Mouse (Mus musculus) kidney, postnatal 0 days (tissue): Measurements from ENCODE around the gene Serpina3j. TPM values are rescaled to one million over a fixed set of nuclear protein-coding genes. Genes with fewer than 3 reads are reported as not detected.
"Not testable (repeated sequence)": the region's sequence is repeated elsewhere in the genome, so short reads cannot be mapped to it uniquely, and the experiment has no call there.

Source experiments
- ATAC-seq: fragments of 200-750 bp; cut with Nextera tagmentation; replicated peaks from 2 replicates; pipeline ENCODE4 v1.8.0; 2017; ENCODE audit warnings: low read depth, moderate number of reproducible peaks, moderate TSS enrichment, moderate library complexity; ENCODE audit not compliant: low FRiP score
- DNase-seq: peaks from one replicate; pipeline ENCODE4 v3.0.0-alpha.2; 2016; ENCODE audit warnings: low spot score
- H3K27ac ChIP-seq: fragments of 300-500 bp; sonication (generic); 2 replicates; pipeline ENCODE4 v1.5.1; 2014; ENCODE audit warnings: mild to moderate bottlenecking
- H3K27me3 ChIP-seq: fragments of 300-500 bp; sonication (generic); 2 replicates; pipeline ENCODE4 v1.6.1; 2014; ENCODE audit warnings: low read length, mixed read lengths; ENCODE audit not compliant: insufficient read depth
- H3K36me3 ChIP-seq: fragments of 300-500 bp; sonication (generic); 2 replicates; pipeline ENCODE4 v1.6.1; 2014; ENCODE audit warnings: low read length, mixed read lengths; ENCODE audit not compliant: insufficient read depth
- H3K4me1 ChIP-seq: fragments of 300-500 bp; sonication (generic); replicated peaks from 2 replicates; pipeline ENCODE4 v1.6.1; 2014; ENCODE audit warnings: antibody characterized with exemption, low read length, mixed read lengths; ENCODE audit not compliant: insufficient read depth
- H3K4me2 ChIP-seq: fragments of 300-500 bp; sonication (generic); 2 replicates; pipeline ENCODE4 v1.6.1; 2014; ENCODE audit warnings: mild to moderate bottlenecking, low read length, moderate library complexity, mixed read lengths
- H3K4me3 ChIP-seq: fragments of 300-500 bp; sonication (generic); replicated peaks from 2 replicates; pipeline ENCODE4 v1.5.1; 2014; ENCODE audit warnings: low read depth, low read length
- H3K9ac ChIP-seq: fragments of 300-500 bp; sonication (generic); 2 replicates; pipeline ENCODE4 v1.6.1; 2014; ENCODE audit warnings: low read depth, low read length
- H3K9me3 ChIP-seq: fragments of 300-500 bp; sonication (generic); replicated peaks from 2 replicates; pipeline ENCODE4 v1.6.1; 2016; ENCODE audit warnings: low read length, inconsistent platforms, mixed read lengths
- CTCF ChIP-seq: IDR thresholded peaks from 2 replicates; pipeline ENCODE4 v1.5.1; 2016; ENCODE audit warnings: antibody characterized with exemption, low read depth, mild to moderate bottlenecking, moderate library complexity
- WGBS: fragments of 180-500 bp; shearing (Covaris S2); extraction: QIAGEN DNeasy Blood & Tissue Kit; methylation state at CpG from one replicate; pipeline ENCODE4 v1.1.7; 2014; 5-methylcytosine and 5-hydroxymethylcytosine counted together
- polyA plus RNA-seq: library from polyadenylated mRNA; unstranded; fragments of >200 nt; fragmentation: Nextera tagmentation; extraction: Ambion mirVana; gene quantifications from 2 replicates; pipeline ENCODE4 v1.2.1, GENCODE M21; 2015

Serpina3j gene
- polyA plus RNA-seq, 1 experiment from 2014 or later: not detected

- no peak for TF ChIP-seq CTCF
- 51% methylated on average over 4 of the region's 4 CpGs for WGBS
- no peak for ATAC-seq
- Histone ChIP-seq H3K9ac (no peak overlapping the region), H3K27ac (no peak overlapping the region), H3K4me2 (no peak overlapping the region), H3K4me3 (no peak overlapping the region), H3K4me1 (no peaks in the 10 kb centered on the region), H3K9me3 (no peaks in the 10 kb centered on the region), H3K36me3 (no peaks in the 10 kb centered on the region), H3K27me3 (no peaks in the 10 kb centered on the region)
- no peak for DNase-seq
These were observed 24.5 kb upstream of the Serpina3j start for GRCm38 (mm10) chr12:104289872-104290271.

GRCm38 (mm10) chr12:104293963-104294362, 20.4 kb upstream of the Serpina3j start:
- no peak for TF ChIP-seq CTCF
- Histone ChIP-seq H3K36me3 (no peaks in the 10 kb centered on the region), H3K4me1 (no peaks in the 10 kb centered on the region), H3K9me3 (no peaks in the 10 kb centered on the region), H3K4me3 (no peak overlapping the region), H3K4me2 (no peak overlapping the region), H3K27ac (no peak overlapping the region), H3K9ac (no peak overlapping the region), H3K27me3 (no peaks in the 10 kb centered on the region)
- DNase-seq (no peak), ATAC-seq (no peak)
- 86% methylated on average over 2 of the region's 2 CpGs for WGBS

GRCm38 (mm10) chr12:104298049-104298448, 16.3 kb upstream of the Serpina3j start:
- WGBS: 87% methylated on average over 2 of the region's 2 CpGs
- DNase-seq (no peak), ATAC-seq (no peak)
- H3K4me3 ChIP-seq: no peak overlapping the region
- no peaks in the 10 kb centered on the region for H3K27me3 ChIP-seq
- no peak overlapping the region for H3K4me2 ChIP-seq
- no peak overlapping the region for H3K9ac ChIP-seq
- H3K36me3 ChIP-seq: no peaks in the 10 kb centered on the region
- H3K27ac ChIP-seq: no peak overlapping the region
- no peaks in the 10 kb centered on the region for H3K4me1 ChIP-seq
- no peak for TF ChIP-seq CTCF
- no peaks in the 10 kb centered on the region for H3K9me3 ChIP-seq

DNA sequence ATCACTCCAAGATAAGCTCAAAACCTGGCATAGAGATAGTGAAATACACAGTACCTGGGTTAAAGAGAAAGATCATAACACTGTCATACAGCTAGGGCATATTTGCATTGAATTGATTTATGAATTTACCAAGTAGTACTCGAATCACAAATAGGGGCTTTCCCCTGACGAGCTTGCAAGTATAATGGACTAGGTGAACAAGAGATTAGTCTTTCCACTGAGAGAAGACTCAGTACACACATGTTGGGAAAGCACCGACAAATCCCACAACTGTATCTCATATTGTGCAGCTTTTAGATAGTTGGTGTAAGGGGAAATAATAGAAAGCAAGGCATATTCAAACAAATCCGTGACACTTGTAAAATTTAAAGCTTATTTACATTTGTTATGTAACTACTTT, 8.4 kb upstream of the Serpina3j start:
- DNase-seq (no peak), ATAC-seq (no peak)
- Histone ChIP-seq H3K9ac (no peak overlapping the region), H3K27ac (no peak overlapping the region), H3K36me3 (no peaks in the 10 kb centered on the region), H3K4me2 (no peak overlapping the region), H3K27me3 (no peaks in the 10 kb centered on the region), H3K4me1 (no peaks in the 10 kb centered on the region), H3K4me3 (no peak overlapping the region), H3K9me3 (no peaks in the 10 kb centered on the region)
- 85% methylated on average over 4 of the region's 4 CpGs for WGBS
- TF ChIP-seq CTCF: no peak

GRCm38 (mm10) chr12:104322454-104322853, 8.1 kb downstream of the Serpina3j start:
- DNase-seq (no peak), ATAC-seq (no peak)
- H3K4me2 ChIP-seq: no peak overlapping the region
- no peaks in the 10 kb centered on the region for H3K36me3 ChIP-seq
- H3K9ac ChIP-seq: no peak overlapping the region
- no peaks in the 10 kb centered on the region for H3K9me3 ChIP-seq
- H3K27me3 ChIP-seq: no peaks in the 10 kb centered on the region
- no peaks in the 10 kb centered on the region for H3K4me1 ChIP-seq
- H3K4me3 ChIP-seq: no peak overlapping the region
- H3K27ac ChIP-seq: no peak overlapping the region
- no peak for TF ChIP-seq CTCF
- 79% methylated on average over 1 of the region's 1 CpGs for whole genome bisulfite sequencing

- ATAC-seq (no peak), DNase-seq (no peak)
- no peak for TF ChIP-seq CTCF
- Histone ChIP-seq H3K9me3 (no peaks in the 10 kb centered on the region), H3K36me3 (no peaks in the 10 kb centered on the region), H3K4me3 (no peak overlapping the region), H3K4me2 (no peak overlapping the region), H3K9ac (no peak overlapping the region), H3K27me3 (no peaks in the 10 kb centered on the region), H3K4me1 (no peaks in the 10 kb centered on the region), H3K27ac (no peak overlapping the region)
- WGBS: 56% methylated on average over 1 of the region's 1 CpGs
These were observed 17.3 kb downstream of the Serpina3j start for GRCm38 (mm10) chr12:104331701-104332100.

GRCm38 (mm10) chr12:104336873-104337272, 22.5 kb downstream of the Serpina3j start:
- not testable (repeated sequence) for H3K4me2 ChIP-seq, H3K9ac ChIP-seq, H3K36me3 ChIP-seq, DNase-seq, H3K27ac ChIP-seq, H3K4me3 ChIP-seq, H3K27me3 ChIP-seq, H3K9me3 ChIP-seq, ATAC-seq, H3K4me1 ChIP-seq

- H3K9me3 ChIP-seq, H3K4me1 ChIP-seq, H3K4me3 ChIP-seq, H3K9ac ChIP-seq, H3K27me3 ChIP-seq, ATAC-seq, H3K27ac ChIP-seq, H3K36me3 ChIP-seq, H3K4me2 ChIP-seq, DNase-seq: not testable (repeated sequence)
- 83% methylated on average over 3 of the region's 3 CpGs for WGBS
These were observed 23.9 kb downstream of the Serpina3j start, which contains the start of the genes Serpina3k and Serpina3m for GRCm38 (mm10) chr12:104338226-104338625. Gene Serpina3k (plus strand): TSS chr12:104338486. Gene Serpina3m (plus strand): TSS chr12:104338486.
